Mouse (Mus musculus): ENCODE measurements at regions not wholly inside any gene's neighbourhood (a gene's known extent, or its start where the extent isn't known, plus 50 kb on each side); places are given as distances from the start of the nearest gene placed in this dataset.

- DNase-seq (ENCODE audit: low spot score in 2 of 2) = no peak
Observed at GRCm38 (mm10) chr2:84173450-84173849, 183.1 kb downstream of the Gm13691 start.

- no peak for DNase-seq (ENCODE audit: low spot score in 2 of 2)
Observed at GRCm38 (mm10) chr2:84183624-84184287, 193.4 kb downstream of the Gm13691 start.

DNA sequence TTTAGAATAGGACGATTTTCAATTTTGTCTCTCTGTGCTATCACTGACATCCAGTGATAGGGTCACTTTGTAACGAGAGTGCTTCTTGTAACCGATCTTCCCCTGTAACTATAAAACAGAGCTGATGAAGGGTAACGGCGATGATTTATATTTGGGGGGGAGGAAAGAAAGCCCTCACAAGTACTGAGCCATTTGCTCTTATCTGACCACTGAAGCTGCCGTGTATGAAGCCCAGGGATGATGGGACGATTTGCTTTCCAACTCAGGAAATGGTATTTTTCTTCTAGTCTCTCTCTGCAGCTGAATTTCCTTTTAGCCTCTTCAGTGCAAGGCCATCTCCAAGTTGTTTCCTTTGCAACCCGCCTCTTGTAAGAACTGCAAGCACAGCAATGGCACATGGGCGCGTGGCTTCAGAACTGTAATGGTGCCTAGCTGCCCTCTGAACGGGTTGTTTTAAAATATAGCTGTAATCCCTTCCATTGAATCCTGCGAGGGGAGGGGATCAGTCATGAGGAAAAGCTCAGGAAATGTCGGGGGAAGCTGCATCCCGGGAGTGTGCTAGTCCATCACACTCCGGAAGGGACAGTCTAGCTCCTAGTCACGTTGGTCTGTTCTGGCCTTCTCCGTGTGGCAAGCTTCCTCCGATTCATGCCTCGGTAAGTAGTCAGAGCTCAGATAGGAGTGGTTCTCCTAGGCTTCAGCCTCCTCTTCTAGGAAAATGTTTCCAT is 194.1 kb downstream of the Gm13691 start:
- DNase-seq (ENCODE audit: low spot score in 2 of 2) = peak in 1 of 2 experiments; percentile 1

DNA sequence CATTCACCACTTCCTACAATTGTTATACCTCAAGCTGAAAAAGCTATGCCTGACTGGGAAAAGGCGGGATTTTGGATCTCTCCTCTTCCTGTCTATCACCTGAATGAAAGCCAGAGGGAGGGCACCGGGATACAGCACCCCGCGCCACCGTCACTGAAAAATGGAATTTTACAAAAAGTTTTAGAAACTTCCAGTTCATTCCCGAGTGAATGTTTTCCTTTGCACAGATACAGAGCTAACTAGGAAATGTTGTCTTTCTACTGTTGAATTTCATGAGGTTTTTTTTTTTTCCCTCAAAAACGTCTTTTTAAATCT is 194.6 kb downstream of the Gm13691 start:
- DNase-seq (ENCODE audit: low spot score in 2 of 2) = no peak

DNA sequence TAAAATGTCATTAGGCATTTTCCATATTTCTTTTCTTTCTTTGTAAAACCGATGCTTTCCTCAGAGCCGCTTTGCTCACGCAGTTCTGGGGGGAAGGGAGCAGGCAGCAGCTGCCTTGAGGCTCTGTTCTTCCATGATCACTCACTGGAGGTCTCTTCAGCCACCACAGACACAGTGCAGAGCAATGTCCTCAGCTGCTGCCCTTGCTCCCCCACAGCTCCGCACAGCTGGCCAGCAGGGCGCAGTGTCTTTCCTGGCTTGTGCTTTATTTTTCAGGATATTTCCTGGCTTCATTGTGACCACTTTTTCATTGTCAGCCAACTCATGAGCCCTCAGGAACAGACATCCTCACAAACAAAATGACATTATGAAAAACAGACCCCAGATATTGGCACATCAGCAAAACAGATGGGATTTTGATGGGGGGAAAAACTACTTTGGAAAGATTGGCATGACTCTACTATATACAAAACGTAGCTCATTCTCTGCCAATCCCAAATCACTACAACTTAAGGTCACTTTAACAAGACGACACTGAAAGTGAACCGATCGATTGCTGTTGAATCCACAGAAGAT is 195.9 kb downstream of the Gm13691 start:
- DNase-seq (ENCODE audit: low spot score in 2 of 2) = no peak

GRCm38 (mm10) chr2:84187456-84187855 is 197.1 kb downstream of the Gm13691 start:
- no peak for DNase-seq (ENCODE audit: low spot score in 2 of 2)

- DNase-seq (ENCODE audit: low spot score in 2 of 2) = no peak
Observed at GRCm38 (mm10) chr2:84189302-84189701, 198.9 kb downstream of the Gm13691 start.

- no peak for DNase-seq (ENCODE audit: low spot score in 2 of 2)
Observed at GRCm38 (mm10) chr2:84217116-84217515, 208.1 kb downstream of the Calcrl start.

- DNase-seq (ENCODE audit: low spot score in 2 of 2) = no peak
Observed at GRCm38 (mm10) chr2:84222049-84222448, 203.2 kb downstream of the Calcrl start.

DNA sequence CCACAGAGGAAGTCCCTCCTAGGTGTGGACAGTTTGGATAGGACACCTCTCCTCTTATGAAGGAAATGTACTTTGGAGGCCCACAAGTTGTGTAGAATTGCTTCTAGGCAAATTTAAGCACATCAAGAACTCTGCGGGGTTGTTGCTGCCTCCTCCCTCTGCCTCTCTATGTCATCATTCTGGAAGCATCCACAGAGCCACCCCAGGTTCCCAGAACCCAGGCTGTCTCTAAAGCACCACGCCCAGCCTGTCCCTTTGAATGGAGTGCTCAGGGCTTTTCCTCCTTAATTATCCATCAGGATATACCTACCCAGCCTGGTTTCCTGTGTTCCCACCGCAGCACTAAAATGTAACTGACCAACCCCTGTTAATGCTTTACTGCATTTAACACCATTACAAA is 195.4 kb downstream of the Calcrl start:
- no peak for DNase-seq (ENCODE audit: low spot score in 2 of 2)

- no peak for DNase-seq (ENCODE audit: low spot score in 2 of 2)
Observed at GRCm38 (mm10) chr2:84235641-84236040, 189.6 kb downstream of the Calcrl start.

- no peak for DNase-seq (ENCODE audit: low spot score in 2 of 2)
Observed at GRCm38 (mm10) chr2:84241244-84241643, 184.0 kb downstream of the Calcrl start.

DNA sequence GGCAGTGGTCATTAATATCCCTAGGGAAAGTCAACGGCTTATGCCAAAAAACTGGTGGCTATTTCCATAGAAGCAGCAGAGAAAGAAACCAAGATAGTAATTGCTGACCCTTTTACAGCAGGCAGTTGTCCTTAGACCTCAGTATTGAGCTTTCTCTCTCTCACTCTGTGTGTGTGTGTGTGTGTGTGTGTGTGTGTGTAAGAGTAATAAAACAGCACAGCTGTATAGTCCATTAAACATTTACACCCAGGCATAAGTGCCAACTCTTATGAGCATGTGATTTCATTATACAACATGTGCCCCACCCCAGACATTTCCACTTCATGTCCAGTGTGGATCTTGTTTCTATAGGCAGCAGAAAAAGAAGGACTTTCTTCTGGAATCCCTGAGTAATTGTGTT is 183.2 kb downstream of the Calcrl start:
- DNase-seq (ENCODE audit: low spot score in 2 of 2) = no peak

DNA sequence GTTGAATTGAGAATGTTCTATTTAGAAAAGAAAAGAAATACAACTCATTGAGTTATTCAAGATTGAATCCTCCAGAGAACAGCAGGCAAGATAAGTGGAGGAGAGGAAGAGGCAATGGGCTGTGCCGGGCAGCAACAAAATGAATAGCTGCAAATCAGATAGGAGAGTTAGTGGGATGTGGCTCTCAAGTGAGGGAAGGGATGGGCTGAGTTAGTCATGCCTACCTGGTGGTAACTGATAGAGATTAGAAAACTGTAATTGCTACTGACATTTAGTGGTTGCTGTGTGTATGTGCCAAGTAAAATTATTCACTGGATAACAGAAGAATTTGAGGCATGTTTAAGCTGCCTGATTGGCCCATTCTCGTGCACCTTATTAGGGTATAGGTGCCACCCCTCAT is 179.3 kb downstream of the Calcrl start:
- no peak for DNase-seq (ENCODE audit: low spot score in 2 of 2)

GRCm38 (mm10) chr2:84246562-84246961 is 178.6 kb downstream of the Calcrl start:
- no peak for DNase-seq (ENCODE audit: low spot score in 2 of 2)

- DNase-seq (ENCODE audit: low spot score in 2 of 2) = no peak
Observed at GRCm38 (mm10) chr2:84248169-84248568, 177.0 kb downstream of the Calcrl start.

- DNase-seq (ENCODE audit: low spot score in 2 of 2) = no peak
Observed at GRCm38 (mm10) chr2:84249871-84250270, 175.3 kb downstream of the Calcrl start.

- no peak for DNase-seq (ENCODE audit: low spot score in 2 of 2)
Observed at GRCm38 (mm10) chr2:84252076-84252475, 173.1 kb downstream of the Calcrl start.

- no peak for DNase-seq (ENCODE audit: low spot score in 2 of 2)
Observed at GRCm38 (mm10) chr2:84258339-84259006, 166.7 kb downstream of the Calcrl start.

GRCm38 (mm10) chr2:84259222-84259621 is 166.0 kb downstream of the Calcrl start:
- no peak for DNase-seq (ENCODE audit: low spot score in 2 of 2)

- DNase-seq (ENCODE audit: low spot score in 2 of 2) = no peak
Observed at GRCm38 (mm10) chr2:84260701-84261100, 164.5 kb downstream of the Calcrl start.

- DNase-seq (ENCODE audit: low spot score in 2 of 2) = no peak
Observed at GRCm38 (mm10) chr2:84261481-84261880, 163.7 kb downstream of the Calcrl start.

GRCm38 (mm10) chr2:84264485-84264884 is 160.7 kb downstream of the Calcrl start:
- no peak for DNase-seq (ENCODE audit: low spot score in 2 of 2)

All from urinary bladder, postnatal 36 days (tissue).